Mouse (Mus musculus) adrenal gland, adult 2 months (tissue): ENCODE results near the gene Brd4. TPM values are rescaled to one million over a fixed set of nuclear protein-coding genes. Genes with fewer than 3 reads are reported as not detected.
A peak's percentile ranks its signal among the peaks of the same experiment; 100 is the strongest.

Source experiments
- DNase-seq: peaks from one replicate; pipeline ENCODE4 v3.0.0; 2021
- polyA plus RNA-seq: library from polyadenylated mRNA; depleted of rRNA; stranded (reverse); fragments of >200 nt; gene quantifications from 2 replicates; pipeline ENCODE4 v1.2.3, GENCODE M21; 2012
- total RNA-seq, 2 experiments: library from RNA; stranded (reverse); gene quantifications; 2 replicates each; pipeline ENCODE4 v1.2.3; 2021

Brd4 gene
- total and polyA plus RNA-seq, 3 experiments: 42.8 to 146 (median 76.0) TPM

GRCm38 (mm10) chr17:32281126-32281525 is 3.4 kb downstream of the Brd4 start:
- no peak for DNase-seq

GRCm38 (mm10) chr17:32280575-32280974 is 3.9 kb downstream of the Brd4 start:
- no peak for DNase-seq

- DNase-seq: no peak
These were observed 7.3 kb downstream of the Brd4 start for GRCm38 (mm10) chr17:32277201-32277600.

GRCm38 (mm10) chr17:32275568-32275967 is 9.0 kb downstream of the Brd4 start:
- DNase-seq: no peak

- DNase-seq: no peak
These were observed 15.4 kb downstream of the Brd4 start for GRCm38 (mm10) chr17:32269151-32269550.

GRCm38 (mm10) chr17:32268540-32268960 is 16.0 kb downstream of the Brd4 start:
- peak; percentile 81 for DNase-seq

GRCm38 (mm10) chr17:32268096-32268495 is 16.4 kb downstream of the Brd4 start:
- DNase-seq: no peak

GRCm38 (mm10) chr17:32267617-32268016 is 16.9 kb downstream of the Brd4 start:
- no peak for DNase-seq

- peak; percentile 32 for DNase-seq
These were observed 20.9 kb downstream of the Brd4 start for GRCm38 (mm10) chr17:32263672-32264071.

- DNase-seq: no peak
These were observed 21.5 kb downstream of the Brd4 start for GRCm38 (mm10) chr17:32262831-32263559.

GRCm38 (mm10) chr17:32258869-32259268 is 25.7 kb downstream of the Brd4 start:
- no peak for DNase-seq

GRCm38 (mm10) chr17:32257944-32258343 is 26.6 kb downstream of the Brd4 start:
- DNase-seq: no peak

GRCm38 (mm10) chr17:32257452-32257851 is 27.1 kb downstream of the Brd4 start:
- DNase-seq: no peak

- DNase-seq: no peak
These were observed 27.6 kb downstream of the Brd4 start for GRCm38 (mm10) chr17:32256896-32257295.

- peak; percentile 53 for DNase-seq
These were observed 31.3 kb downstream of the Brd4 start for GRCm38 (mm10) chr17:32253261-32253660.

GRCm38 (mm10) chr17:32251827-32252470 is 32.6 kb downstream of the Brd4 start:
- no peak for DNase-seq

- no peak for DNase-seq
These were observed 34.5 kb downstream of the Brd4 start for GRCm38 (mm10) chr17:32250066-32250465.

- no peak for DNase-seq
These were observed 36.3 kb downstream of the Brd4 start for GRCm38 (mm10) chr17:32248192-32248591.

- DNase-seq: no peak
These were observed 36.9 kb downstream of the Brd4 start for GRCm38 (mm10) chr17:32247616-32248015.

GRCm38 (mm10) chr17:32246117-32246516 is 38.4 kb downstream of the Brd4 start:
- DNase-seq: no peak

GRCm38 (mm10) chr17:32240881-32241531 is 43.5 kb downstream of the Brd4 start:
- no peak for DNase-seq

GRCm38 (mm10) chr17:32238589-32238988 is 45.9 kb downstream of the Brd4 start:
- no peak for DNase-seq

- peak; percentile 41 for DNase-seq
These were observed 48.9 kb downstream of the Brd4 start for GRCm38 (mm10) chr17:32235534-32236191.
